Mouse (Mus musculus) cerebral cortex, adult 2 months (tissue): ENCODE measurements around the gene Taok3.

Source experiments
- whole genome bisulfite sequencing: fragments of 180-500 bp; shearing (Covaris S2); methylation state at CpG from one replicate; pipeline ENCODE4 v1.1.7; 2018; 5-methylcytosine and 5-hydroxymethylcytosine counted together

Gene Taok3

DNA sequence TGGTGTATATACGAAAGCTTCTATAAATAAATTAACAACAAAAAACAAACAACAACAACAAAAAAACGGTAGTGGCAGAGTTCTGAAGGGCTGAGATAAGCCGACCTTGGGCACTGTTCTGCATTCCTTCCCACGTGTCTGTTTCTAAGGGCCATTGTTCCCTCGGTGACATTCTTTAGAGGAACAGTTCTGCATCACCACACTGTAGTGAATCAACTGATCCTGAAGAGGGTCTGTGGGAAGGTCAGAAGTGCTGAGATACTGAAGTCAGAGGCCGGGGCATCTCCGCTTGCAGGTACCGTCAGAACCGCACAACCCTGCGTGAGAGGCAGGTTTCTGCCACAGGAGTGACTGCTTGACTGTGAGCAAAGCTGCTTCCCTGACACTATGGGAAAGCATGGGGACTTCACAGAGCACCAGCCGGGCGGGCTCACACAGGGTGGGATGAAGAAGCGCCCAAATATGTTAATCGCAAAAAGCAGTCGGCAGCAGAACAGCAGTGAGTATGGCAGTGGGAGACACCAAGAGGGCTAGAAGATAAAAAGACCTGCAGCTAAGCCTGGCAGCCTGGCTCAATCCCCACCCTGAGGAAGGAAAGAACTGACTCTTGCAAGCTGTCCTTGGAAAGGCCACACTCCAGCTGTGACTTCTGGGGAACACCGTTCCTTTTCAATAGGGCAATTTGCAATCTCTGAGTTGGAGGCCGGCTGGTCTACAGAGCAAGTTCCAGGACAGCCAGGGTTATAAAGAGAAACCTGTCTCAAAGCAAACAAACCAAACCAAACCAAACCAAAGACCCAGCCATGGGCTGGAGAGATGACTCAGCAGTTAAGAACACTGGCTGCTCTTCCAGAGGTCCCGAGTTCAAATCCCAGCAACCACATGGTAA, 184.0 kb downstream of the Taok3 start:
- WGBS = 73% methylated on average over 18 of the region's 18 CpGs

DNA sequence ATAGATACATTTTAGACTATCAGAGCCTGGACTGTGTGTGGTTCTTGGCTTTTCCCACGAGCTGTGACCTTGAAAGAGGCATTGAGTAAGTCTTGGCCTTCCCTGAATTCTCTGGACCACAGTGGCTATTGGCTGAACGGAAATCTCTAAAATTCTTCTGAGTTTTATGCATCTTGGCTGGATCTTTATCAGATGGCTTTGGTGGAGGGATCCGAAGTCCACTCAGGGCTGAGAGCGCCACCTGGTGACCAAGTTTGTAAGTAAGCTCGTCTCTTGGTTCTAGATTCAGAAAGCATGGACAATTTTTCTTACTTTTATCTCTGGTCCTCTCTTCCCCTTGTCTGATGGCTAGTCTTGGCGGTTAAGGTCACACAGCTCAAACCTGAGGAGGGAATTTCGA, 185.0 kb downstream of the Taok3 start:
- 50% methylated on average over 7 of the region's 7 CpGs for WGBS

- 84% methylated on average over 5 of the region's 5 CpGs for WGBS
Observed at GRCm38 (mm10) chr5:117305754-117306153, 185.8 kb downstream of the Taok3 start.

- 90% methylated on average over 2 of the region's 2 CpGs for WGBS
Observed at GRCm38 (mm10) chr5:117306826-117307225, 186.9 kb downstream of the Taok3 start.

DNA sequence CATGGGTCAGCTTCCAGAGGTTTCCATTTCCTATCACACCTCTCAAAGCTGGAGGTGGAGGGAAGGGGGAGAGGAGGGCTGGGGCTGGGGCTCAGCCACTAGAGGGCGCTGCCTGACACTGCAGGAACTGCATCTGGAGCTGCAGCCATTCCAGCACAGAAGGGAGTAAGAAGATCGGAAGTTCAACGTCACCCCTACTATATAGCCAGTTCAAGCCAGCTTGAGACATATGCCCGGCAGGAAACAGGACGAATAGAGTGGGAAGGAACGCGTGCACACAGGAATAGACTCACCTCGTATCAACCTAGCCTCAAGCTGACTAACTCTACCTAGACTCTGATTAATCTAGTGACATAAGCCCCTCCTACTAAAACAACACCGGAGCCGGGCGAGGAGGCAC, 187.8 kb downstream of the Taok3 start:
- WGBS = 30% methylated on average over 11 of the region's 11 CpGs

DNA sequence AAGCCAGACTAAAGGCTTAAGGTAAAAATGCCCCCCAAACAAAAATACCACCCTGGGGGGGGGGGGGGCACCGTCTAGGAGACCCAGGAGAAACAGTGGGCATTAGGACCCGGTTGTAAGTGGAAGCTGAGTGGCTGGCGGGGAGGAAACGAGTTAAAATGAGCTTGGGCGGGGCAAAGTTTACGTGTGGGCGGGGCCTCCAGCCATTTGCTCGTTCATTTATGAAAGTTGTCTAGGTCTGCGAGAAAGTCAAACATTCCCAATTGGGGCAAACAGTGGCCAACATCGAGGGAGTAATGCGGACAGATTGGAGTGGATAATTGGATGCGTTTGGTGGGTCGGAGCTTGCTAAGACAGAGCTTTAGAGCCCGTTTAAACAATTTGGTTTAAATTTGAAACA, 193.5 kb downstream of the Taok3 start:
- 33% methylated on average over 14 of the region's 14 CpGs for WGBS

GRCm38 (mm10) chr5:117313909-117314308, 194.0 kb downstream of the Taok3 start:
- WGBS = 50% methylated on average over 10 of the region's 10 CpGs

- WGBS = 50% methylated on average over 9 of the region's 9 CpGs
Observed at GRCm38 (mm10) chr5:117314587-117315428, 194.9 kb downstream of the Taok3 start.

GRCm38 (mm10) chr5:117318741-117319629, 199.1 kb downstream of the Taok3 start, which contains the start of gene Vsig10:
Vsig10 (plus strand) TSS chr5:117319083.
- 1% methylated on average over 78 of the region's 81 CpGs for WGBS

- WGBS = 91% methylated on average over 9 of the region's 9 CpGs
Observed at GRCm38 (mm10) chr5:117323751-117324150, 203.8 kb downstream of the Taok3 start.
